Comparison of ENCODE assay signal across 10 mouse cellular contexts in genomic region chr1:110581247-110581646, GRCm38 (mm10).
"Had no signal": no experiment of that assay in that cellular context is flagged by ENCODE, and none has a peak within 500 bp of the region (broad histone marks: within the 10 kb centered on the region; RNA-seq: fewer than 3 reads in every experiment).

No protein-coding gene starts in this region.

- DNase-seq: kidney, postnatal 25 days; layer of hippocampus, adult 9-11 months; liver, embryonic 13.5 days; lung, adult 2 months; lung, postnatal 14 days; lung, postnatal 4 days; retina, postnatal 1 day; right cerebral cortex, postnatal 25 days; spleen, adult 18-20 months; thymus, postnatal 36 days had no signal
